In genomic region chr13:107054496-107054895, GRCm38 (mm10) we compare ENCODE assay signal across 15 mouse cellular contexts.
"Had no signal": no experiment of that assay in that cellular context is flagged by ENCODE, and none has a peak within 500 bp of the region (broad histone marks: within the 10 kb centered on the region; RNA-seq: fewer than 3 reads in every experiment).

No protein-coding gene starts in this region.

- H3K9ac ChIP-seq: limb, embryonic 12.5 days; liver, embryonic 15.5 days; midbrain, embryonic 12.5 days had no signal

- DNase-seq: kidney, postnatal 10 days; kidney, postnatal 4 days; liver; lung, adult 2 months; lung, postnatal 10 days; right cerebral cortex, adult 18-20 months; right cerebral cortex, postnatal 25 days; thymus, postnatal 36 days had no signal

- H3K36me3 ChIP-seq: limb, embryonic 12.5 days; liver, embryonic 15.5 days; midbrain, embryonic 12.5 days had no signal

- H3K4me2 ChIP-seq: limb, embryonic 12.5 days; liver, embryonic 15.5 days; midbrain, embryonic 12.5 days had no signal

- ATAC-seq: midbrain, embryonic 16.5 days had no signal

- H3K27me3 ChIP-seq: limb, embryonic 12.5 days; liver, embryonic 15.5 days; megakaryocyte, embryonic 14.5 days; midbrain, embryonic 12.5 days had no signal

- H3K27ac ChIP-seq: layer of hippocampus, adult 2 months; limb, embryonic 12.5 days; liver, embryonic 15.5 days; macrophage; midbrain, embryonic 12.5 days had no signal

- H3K4me3 ChIP-seq: layer of hippocampus, adult 2 months; limb, embryonic 12.5 days; liver, embryonic 15.5 days; megakaryocyte, embryonic 14.5 days; midbrain, embryonic 12.5 days had no signal

- H3K4me1 ChIP-seq: limb, embryonic 12.5 days; midbrain, embryonic 12.5 days had no signal

- H3K9me3 ChIP-seq: limb, embryonic 12.5 days; liver, embryonic 15.5 days; megakaryocyte, embryonic 14.5 days; midbrain, embryonic 12.5 days had no signal
